Mouse (Mus musculus): ENCODE data around the gene Tmem45b.
"Not testable (repeated sequence)": the region's sequence is repeated elsewhere in the genome, so short reads cannot be mapped to it uniquely, and the experiment has no call there.

Gene Tmem45b

GRCm38 (mm10) chr9:31463692-31464474 is at the start of gene Tmem45b:
Gene Tmem45b (minus strand): TSS chr9:31464462.
- no peak for DNase-seq (ENCODE audit: low read depth, low spot score)

GRCm38 (mm10) chr9:31508189-31508588 is 43.9 kb upstream of the Tmem45b start:
- DNase-seq (ENCODE audit: low read depth, low spot score): no peak

GRCm38 (mm10) chr9:31501221-31501620 is 37.0 kb upstream of the Tmem45b start:
- not testable (repeated sequence) for DNase-seq (ENCODE audit: low read depth, low spot score)

DNA sequence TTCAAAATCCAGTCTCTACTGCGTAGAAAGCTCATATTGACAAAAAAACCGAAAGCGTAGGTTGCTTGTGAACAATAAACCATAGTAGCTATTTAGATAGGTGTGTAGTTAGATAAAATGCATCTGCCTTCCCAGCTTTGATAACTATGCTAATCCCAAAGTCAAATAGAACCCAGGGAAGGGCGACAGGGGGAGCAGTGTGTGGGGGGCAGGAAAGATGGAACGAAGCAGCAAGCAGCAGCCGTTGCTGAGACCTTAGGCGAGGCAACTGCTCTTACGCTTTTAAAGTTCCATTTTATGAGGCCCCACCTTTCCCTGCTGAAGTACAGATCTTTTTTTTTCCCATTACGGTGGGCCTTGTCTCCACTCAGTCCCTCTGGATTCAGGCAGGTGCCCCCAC is 1.1 kb downstream of the Tmem45b start:
- DNase-seq (ENCODE audit: low read depth, low spot score): no peak

DNA sequence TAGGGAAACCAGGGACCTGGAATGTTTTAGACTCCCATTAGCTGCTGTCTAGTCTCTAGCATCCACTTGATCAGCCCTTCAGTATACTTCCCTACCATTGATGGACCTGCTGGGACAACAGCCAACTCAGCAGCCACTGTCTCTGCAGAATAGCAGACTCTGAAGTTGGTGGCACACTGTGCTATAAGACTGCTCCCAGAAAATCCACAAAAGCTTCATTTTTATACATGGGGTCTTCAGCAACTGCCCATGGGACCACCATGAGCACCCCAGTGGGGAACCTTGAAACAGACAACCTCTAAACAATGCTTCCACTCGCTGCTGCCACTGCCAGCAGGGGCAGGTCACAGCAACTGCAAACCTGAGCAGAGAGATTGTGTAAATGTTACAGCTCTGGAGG is 9.9 kb downstream of the Tmem45b start:
- DNase-seq (ENCODE audit: low read depth, low spot score): no peak

DNA sequence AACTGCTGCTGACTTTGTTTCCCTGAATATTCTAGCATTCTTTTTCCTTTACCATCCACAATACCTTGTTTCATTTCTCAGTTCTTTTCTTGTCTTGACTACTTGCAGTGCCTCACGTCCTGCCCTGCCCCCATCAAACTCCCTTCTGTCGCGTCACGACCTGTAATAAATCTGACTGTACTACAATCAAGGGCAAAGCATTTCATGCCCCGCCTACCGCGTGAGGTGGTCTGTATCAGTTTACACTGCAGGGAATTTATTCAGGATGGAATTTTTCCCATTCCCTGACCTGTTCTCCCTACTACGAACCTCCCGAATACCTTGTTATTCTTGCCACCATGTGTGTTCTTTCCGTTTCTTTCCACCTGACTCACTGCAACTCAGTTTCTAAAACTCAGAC is 12.1 kb downstream of the Tmem45b start:
- peak; percentile 61 for DNase-seq (ENCODE audit: low read depth, low spot score)

DNA sequence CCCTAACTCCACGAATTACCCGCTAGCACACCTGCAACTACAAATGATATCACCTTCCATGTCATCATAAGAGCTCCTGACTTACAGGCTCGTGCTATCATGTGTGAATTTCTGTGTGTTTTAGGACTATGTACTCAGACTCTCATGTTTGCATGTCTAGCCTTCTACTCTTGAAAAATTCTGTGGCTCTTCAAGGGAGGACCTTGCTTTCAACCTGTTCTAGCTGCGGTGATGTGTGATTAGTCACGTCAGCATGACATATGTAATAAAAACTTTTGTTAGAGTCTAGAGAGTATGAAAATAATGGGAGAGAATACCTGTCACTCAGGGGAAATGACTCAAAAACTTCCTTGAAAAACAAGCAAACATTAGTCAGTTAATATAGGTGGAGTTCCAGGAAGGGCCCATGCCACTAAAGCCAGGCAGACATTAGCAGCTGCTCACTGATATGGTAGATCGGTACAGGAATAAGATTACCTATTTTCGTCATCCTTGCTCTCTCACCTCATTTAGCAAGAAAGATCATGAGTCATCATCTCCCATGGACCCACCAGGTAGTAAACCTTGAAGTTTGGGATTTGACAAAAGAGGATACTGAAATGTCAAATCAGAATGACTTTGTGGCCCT is 15.0 kb downstream of the Tmem45b start:
- DNase-seq (ENCODE audit: low read depth, low spot score): no peak

DNA sequence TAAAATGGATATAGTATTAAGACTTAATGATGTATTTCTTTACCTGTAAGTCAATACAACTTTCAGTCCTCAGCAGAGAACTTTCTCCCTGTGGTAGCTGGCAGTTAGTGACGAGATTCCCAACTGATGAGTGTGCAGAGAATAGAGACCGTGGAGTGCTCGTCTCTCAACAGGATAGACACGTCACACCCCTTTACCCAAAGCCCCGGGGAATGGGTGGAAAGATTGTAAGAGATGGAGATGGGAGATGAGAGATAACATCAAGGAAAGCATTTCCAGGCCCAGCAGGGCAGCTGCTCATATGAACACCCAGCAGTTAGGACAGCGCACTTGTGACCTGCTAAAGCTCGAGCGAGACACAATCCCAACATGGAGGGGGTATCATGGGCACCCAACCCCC is 20.0 kb downstream of the Tmem45b start:
- no peak for DNase-seq (ENCODE audit: low read depth, low spot score)

GRCm38 (mm10) chr9:31441487-31441886 is 22.8 kb downstream of the Tmem45b start:
- DNase-seq (ENCODE audit: low read depth, low spot score): no peak

DNA sequence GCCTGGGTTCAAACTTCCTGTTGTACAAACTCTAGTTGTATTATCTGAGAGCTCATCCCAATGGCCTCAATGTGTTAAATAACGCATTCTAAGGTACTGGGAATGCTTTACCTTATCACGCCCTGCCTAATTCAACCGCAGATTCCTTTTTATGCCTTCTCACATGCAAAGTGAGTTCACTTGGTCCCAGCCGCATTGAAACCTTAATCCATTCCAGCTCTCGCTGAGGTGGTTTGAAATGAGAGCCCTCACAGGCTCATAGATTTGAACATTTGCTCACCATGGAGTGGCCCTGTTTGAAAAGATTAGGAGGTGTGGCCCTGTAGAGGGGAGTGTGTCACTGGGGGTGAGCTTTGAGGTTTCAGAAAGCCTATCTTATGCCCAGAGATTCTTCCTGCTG is 23.9 kb downstream of the Tmem45b start:
- no peak for DNase-seq (ENCODE audit: low read depth, low spot score)

DNA sequence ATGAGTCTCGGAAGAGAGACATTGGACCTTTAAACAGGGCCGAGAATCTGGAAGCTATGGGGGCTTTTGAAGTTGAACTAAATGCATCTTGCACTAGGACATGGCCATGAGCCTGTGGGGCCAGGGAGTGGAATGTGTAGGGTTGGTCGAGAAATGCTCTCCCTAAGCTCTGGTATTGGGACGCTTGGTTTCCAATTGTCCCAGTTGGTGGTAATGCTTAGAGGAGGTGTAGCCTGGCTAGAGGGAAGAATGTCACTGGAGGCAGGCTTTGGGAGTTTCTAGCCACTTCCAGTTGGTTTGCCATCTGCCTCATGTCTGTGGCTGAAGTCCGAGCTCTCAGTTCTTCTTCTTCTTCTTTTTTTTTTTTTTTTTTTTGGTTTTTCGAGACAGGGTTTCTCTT is 24.9 kb downstream of the Tmem45b start:
- no peak for DNase-seq (ENCODE audit: low read depth, low spot score)

DNA sequence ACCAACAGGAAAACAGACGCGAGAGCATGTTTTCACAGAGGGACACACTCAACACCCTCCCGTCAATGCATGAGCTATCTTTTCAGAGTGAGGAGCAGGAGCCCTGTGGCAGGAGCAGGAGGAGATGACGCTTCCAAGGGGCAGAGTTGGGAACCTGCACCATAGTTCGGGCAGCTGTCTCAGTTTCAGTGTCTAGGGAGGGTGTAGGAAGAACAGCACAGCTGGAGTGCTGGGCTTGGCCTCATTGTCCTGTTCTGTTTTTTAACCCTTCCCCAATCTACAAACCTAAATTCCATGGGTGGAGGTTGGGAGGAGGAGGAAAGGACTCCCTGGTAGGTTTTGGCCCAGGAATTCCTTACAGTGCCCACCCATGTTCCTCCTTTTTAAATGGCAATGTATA is 25.4 kb downstream of the Tmem45b start:
- DNase-seq (ENCODE audit: low read depth, low spot score): no peak

DNA sequence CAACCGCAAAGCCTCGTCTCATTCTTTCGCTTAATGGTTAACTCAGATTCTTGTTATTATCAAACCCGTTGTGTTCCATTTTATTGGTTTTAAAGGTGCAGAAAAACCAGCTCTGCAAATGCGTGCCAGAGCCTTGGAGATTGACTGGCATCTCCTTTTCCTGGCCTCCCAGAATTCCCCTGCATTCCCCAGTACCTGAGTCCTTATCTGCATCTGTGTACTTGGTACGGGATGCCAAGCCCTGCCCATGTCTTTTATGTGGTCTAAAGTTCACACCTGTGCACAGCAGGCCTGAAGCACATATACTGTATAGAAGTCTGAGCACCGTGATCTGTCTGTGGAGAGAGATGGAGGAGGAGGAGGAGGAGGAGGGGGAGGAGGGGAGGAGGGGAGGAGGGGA is 26.4 kb downstream of the Tmem45b start:
- DNase-seq (ENCODE audit: low read depth, low spot score): no peak

GRCm38 (mm10) chr9:31435415-31435814 is 28.8 kb downstream of the Tmem45b start:
- DNase-seq (ENCODE audit: low read depth, low spot score): no peak

DNA sequence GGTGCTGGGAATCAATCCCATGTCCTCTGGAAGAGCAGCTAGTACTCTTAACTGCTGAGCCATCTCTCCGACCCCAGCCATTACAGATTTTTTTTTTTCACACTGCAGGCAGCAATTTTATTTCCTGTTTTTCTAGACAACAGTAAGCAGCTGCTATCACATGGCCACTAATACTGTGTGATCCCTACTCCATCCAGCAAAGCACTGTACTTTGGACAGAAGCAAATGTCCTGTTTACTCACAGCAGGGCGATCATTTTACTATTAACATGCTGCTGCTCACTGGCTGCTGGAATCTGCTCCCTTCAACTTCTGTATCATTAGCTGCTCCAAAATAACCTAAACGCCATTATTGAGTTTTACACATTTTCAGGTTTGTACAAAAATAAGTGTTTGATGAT is 30.8 kb downstream of the Tmem45b start:
- DNase-seq (ENCODE audit: low read depth, low spot score): no peak

- no peak for DNase-seq (ENCODE audit: low read depth, low spot score)
These were observed 31.8 kb downstream of the Tmem45b start for GRCm38 (mm10) chr9:31432336-31432975.

- no peak for DNase-seq (ENCODE audit: low read depth, low spot score)
These were observed 32.5 kb downstream of the Tmem45b start for GRCm38 (mm10) chr9:31431751-31432150.

- no peak for DNase-seq (ENCODE audit: low read depth, low spot score)
These were observed 34.3 kb downstream of the Tmem45b start for GRCm38 (mm10) chr9:31430011-31430410.

GRCm38 (mm10) chr9:31428971-31429370 is 35.3 kb downstream of the Tmem45b start:
- no peak for DNase-seq (ENCODE audit: low read depth, low spot score)

- no peak for DNase-seq (ENCODE audit: low read depth, low spot score)
These were observed 42.1 kb downstream of the Tmem45b start for GRCm38 (mm10) chr9:31422143-31422542.

GRCm38 (mm10) chr9:31418821-31419220 is 45.4 kb downstream of the Tmem45b start:
- no peak for DNase-seq (ENCODE audit: low read depth, low spot score)

DNA sequence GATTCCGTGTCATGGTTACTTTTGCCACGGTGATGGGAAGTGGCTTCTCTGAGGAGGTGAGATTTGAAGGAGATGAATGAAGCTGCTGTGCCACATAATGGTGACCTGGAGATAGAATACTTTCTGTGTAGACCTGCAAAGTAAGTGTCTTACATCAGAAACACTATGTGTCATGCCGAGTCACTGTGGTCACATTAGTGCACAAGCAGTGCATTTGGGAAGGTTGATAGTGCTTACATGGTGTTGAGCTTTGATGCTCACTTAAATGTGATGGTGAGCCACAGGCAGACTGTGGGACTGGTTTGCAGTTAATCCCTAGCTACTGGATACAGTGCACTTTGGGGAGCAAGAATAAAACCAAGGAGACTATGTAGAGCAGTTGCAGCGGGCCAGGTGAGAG is 52.1 kb downstream of the Tmem45b start:
- DNase-seq (ENCODE audit: low read depth, low spot score): no peak

DNA sequence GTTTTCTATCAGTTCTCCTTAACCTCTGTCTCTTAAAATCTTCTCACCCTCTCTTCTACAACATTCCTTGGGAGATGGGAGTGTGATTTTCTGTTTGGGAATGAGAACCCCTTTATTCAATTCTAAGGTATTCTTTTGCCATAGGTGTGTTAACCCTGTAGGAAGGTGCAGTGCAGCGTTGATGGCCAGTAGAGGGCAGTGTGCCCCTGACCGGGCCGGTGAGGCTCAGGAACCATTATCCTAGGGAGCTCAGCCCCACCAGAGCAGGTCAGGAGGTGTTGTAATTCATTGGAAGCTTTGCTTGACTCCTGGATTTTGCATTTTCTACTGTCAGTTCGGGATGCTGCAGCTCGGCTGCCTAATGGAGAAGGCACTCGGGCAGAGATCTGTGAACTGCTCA is 59.0 kb downstream of the Tmem45b start:
- DNase-seq (ENCODE audit: low read depth, low spot score): peak; percentile 35
